Mouse (Mus musculus) intestine, embryonic 14.5 days (tissue): ENCODE measurements at regions not wholly inside any gene's neighbourhood (a gene's known extent, or its start where the extent isn't known, plus 50 kb on each side); places are given as distances from the start of the nearest gene placed in this dataset.

Experiments used
- ATAC-seq: fragments of 200-750 bp; cut with Nextera tagmentation; replicated peaks from 2 replicates; pipeline ENCODE4 v1.8.0; 2017; ENCODE audit warnings: low read depth, moderate number of reproducible peaks, moderate TSS enrichment, moderate library complexity; ENCODE audit not compliant: low FRiP score, low TSS enrichment
- DNase-seq: peaks from one replicate; pipeline ENCODE4 v3.0.0-alpha.2; 2018; ENCODE audit warnings: low spot score
- H3K27ac ChIP-seq: fragments of 300-500 bp; sonication (generic); 2 replicates; pipeline ENCODE4 v1.5.1; 2014; ENCODE audit warnings: low read depth, mild to moderate bottlenecking, control low read depth
- H3K27me3 ChIP-seq: fragments of 300-500 bp; sonication (generic); replicated peaks from 2 replicates; pipeline ENCODE4 v1.6.1; 2014; ENCODE audit warnings: low read length, control low read depth; ENCODE audit not compliant: control insufficient read depth, insufficient read depth
- H3K36me3 ChIP-seq: fragments of 300-500 bp; sonication (generic); 2 replicates; pipeline ENCODE4 v1.6.1; 2014; ENCODE audit warnings: low read length, control low read depth; ENCODE audit not compliant: control insufficient read depth, insufficient read depth
- H3K4me1 ChIP-seq: fragments of 300-500 bp; sonication (generic); replicated peaks from 2 replicates; pipeline ENCODE4 v1.6.1; 2014; ENCODE audit warnings: low read length, control low read depth, mixed read lengths; ENCODE audit not compliant: control insufficient read depth, insufficient read depth
- H3K4me2 ChIP-seq: fragments of 300-500 bp; sonication (generic); 2 replicates; pipeline ENCODE4 v1.6.1; 2014; ENCODE audit warnings: low read length
- H3K4me3 ChIP-seq: fragments of 300-500 bp; sonication (generic); 2 replicates; pipeline ENCODE4 v1.5.1; 2014; ENCODE audit warnings: low read depth, low read length, control low read depth, mixed read lengths
- H3K9ac ChIP-seq: fragments of 300-500 bp; sonication (generic); 2 replicates; pipeline ENCODE4 v1.6.1; 2014; ENCODE audit warnings: mild to moderate bottlenecking, low read length
- H3K9me3 ChIP-seq: fragments of 300-500 bp; sonication (generic); 2 replicates; pipeline ENCODE4 v1.6.1; 2016; ENCODE audit warnings: low read length, control low read depth; ENCODE audit not compliant: control insufficient read depth
- WGBS: fragments of 180-500 bp; shearing (Covaris S2); extraction: QIAGEN DNeasy Blood & Tissue Kit; methylation state at CpG from one replicate; pipeline ENCODE4 v1.1.7; 2014; 5-methylcytosine and 5-hydroxymethylcytosine counted together

DNA sequence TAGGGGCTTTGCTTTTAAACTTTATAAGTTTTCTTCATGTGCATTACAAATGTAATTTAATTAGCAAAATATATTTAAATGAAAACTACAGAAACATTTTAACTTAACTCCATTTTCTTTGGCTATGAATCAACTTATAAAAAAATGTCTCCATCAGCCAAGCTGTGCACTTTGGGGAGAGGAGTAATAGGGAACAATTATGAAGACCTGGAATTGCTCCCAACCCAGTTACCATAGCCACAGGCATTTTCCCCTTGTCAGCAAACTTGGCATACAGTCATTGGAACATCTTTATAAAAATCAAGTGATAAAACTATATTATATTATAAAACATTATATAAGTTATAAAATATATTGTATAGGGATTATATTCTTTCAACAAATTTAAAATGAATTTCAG, 65.0 kb downstream of the Atxn7l3b start:
- Histone ChIP-seq H3K27ac (no peak overlapping the region), H3K27me3 (no peaks in the 10 kb centered on the region), H3K4me3 (no peak overlapping the region), H3K9ac (no peak overlapping the region), H3K9me3 (no peaks in the 10 kb centered on the region), H3K4me1 (no peaks in the 10 kb centered on the region), H3K4me2 (no peak overlapping the region), H3K36me3 (no peaks in the 10 kb centered on the region)
- no peak for DNase-seq
- ATAC-seq = no peak

GRCm38 (mm10) chr10:112863375-112863774, 65.4 kb downstream of the Atxn7l3b start:
- WGBS = 57% methylated on average over 2 of the region's 2 CpGs

GRCm38 (mm10) chr10:112851997-112852396, 76.8 kb downstream of the Atxn7l3b start:
- Histone ChIP-seq H3K4me3 (no peak overlapping the region), H3K27me3 (no peaks in the 10 kb centered on the region), H3K9ac (no peak overlapping the region), H3K4me1 (no peaks in the 10 kb centered on the region), H3K4me2 (no peak overlapping the region), H3K27ac (no peak overlapping the region), H3K36me3 (no peaks in the 10 kb centered on the region), H3K9me3 (no peaks in the 10 kb centered on the region)
- no peak for DNase-seq
- ATAC-seq = no peak
- 63% methylated on average over 1 of the region's 1 CpGs for WGBS

More at GRCm38 (mm10) chr10:112863375-112863774, 65.4 kb downstream of the Atxn7l3b start:
- Histone ChIP-seq H3K4me3 (no peak overlapping the region), H3K4me1 (no peaks in the 10 kb centered on the region), H3K9ac (no peak overlapping the region), H3K9me3 (no peaks in the 10 kb centered on the region), H3K4me2 (no peak overlapping the region), H3K27me3 (no peaks in the 10 kb centered on the region), H3K27ac (no peak overlapping the region), H3K36me3 (no peaks in the 10 kb centered on the region)
- no peak for ATAC-seq
- no peak for DNase-seq

- DNase-seq = no peak
- no peak overlapping the region for H3K4me3 ChIP-seq
- H3K27ac ChIP-seq = no peak overlapping the region
- no peak overlapping the region for H3K9ac ChIP-seq
- H3K4me2 ChIP-seq = no peak overlapping the region
- no peak for ATAC-seq
- H3K9me3 ChIP-seq = no peaks in the 10 kb centered on the region
- WGBS = 74% methylated on average over 1 of the region's 1 CpGs
- H3K4me1 ChIP-seq = no peaks in the 10 kb centered on the region
- H3K36me3 ChIP-seq = no peaks in the 10 kb centered on the region
- H3K27me3 ChIP-seq = no peaks in the 10 kb centered on the region
Measured at GRCm38 (mm10) chr10:112846225-112846624, 82.6 kb downstream of the Atxn7l3b start.

GRCm38 (mm10) chr10:112837400-112838035, 91.3 kb downstream of the Atxn7l3b start:
- no peak overlapping the region for H3K4me2 ChIP-seq
- H3K36me3 ChIP-seq = no peaks in the 10 kb centered on the region
- no peaks in the 10 kb centered on the region for H3K27me3 ChIP-seq
- no peak overlapping the region for H3K9ac ChIP-seq
- ATAC-seq (no peak), DNase-seq (no peak)
- WGBS = 84% methylated on average over 11 of the region's 11 CpGs
- H3K27ac ChIP-seq = no peak overlapping the region
- no peaks in the 10 kb centered on the region for H3K4me1 ChIP-seq
- H3K9me3 ChIP-seq = no peaks in the 10 kb centered on the region
- H3K4me3 ChIP-seq = no peak overlapping the region

DNA sequence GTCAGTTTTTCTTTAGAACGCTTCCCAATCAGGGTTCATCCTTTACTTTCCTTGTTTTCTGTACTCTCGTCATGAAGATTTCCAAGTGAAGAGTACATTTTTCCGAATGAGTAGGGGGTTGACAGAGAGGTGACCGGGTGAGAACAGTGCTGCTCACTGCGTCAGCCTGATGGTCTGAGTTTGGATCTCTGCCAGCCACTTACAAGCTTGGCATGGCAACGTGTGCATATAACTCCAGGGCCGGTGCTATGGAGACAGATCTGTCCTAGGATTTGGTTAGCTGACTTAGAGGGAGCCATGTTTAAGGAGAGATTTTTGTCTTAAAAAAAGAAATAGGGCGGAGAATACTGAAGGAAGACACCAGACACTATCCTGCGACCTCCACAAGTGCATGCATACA, 92.8 kb downstream of the Atxn7l3b start:
- ATAC-seq (no peak), DNase-seq (no peak)
- Histone ChIP-seq H3K4me1 (no peaks in the 10 kb centered on the region), H3K4me3 (no peak overlapping the region), H3K27me3 (no peaks in the 10 kb centered on the region), H3K27ac (no peak overlapping the region), H3K9ac (no peak overlapping the region), H3K36me3 (no peaks in the 10 kb centered on the region), H3K4me2 (no peak overlapping the region), H3K9me3 (no peaks in the 10 kb centered on the region)
- WGBS = 68% methylated on average over 9 of the region's 9 CpGs

DNA sequence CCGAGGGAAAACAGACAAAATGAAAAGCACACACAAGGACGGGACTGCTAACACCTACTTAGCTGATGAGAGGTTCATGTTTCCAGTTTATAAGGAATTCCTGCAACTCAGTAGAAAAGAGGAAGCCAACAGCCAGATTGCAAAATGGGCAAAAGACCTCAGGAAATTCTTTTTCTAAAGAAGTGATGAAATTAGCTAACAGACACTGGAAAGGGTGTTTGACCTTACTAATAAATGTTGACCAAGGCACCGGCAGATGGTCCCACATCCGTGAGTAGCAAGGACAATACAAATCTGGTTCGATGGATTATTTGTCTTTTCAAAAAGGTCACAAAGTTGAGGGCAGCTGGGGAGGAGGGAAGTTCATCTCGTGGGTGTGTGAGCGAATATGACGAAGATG, 93.3 kb downstream of the Atxn7l3b start:
- ATAC-seq (no peak), DNase-seq (no peak)
- Histone ChIP-seq H3K4me3 (no peak overlapping the region), H3K27me3 (no peaks in the 10 kb centered on the region), H3K27ac (no peak overlapping the region), H3K36me3 (no peaks in the 10 kb centered on the region), H3K4me1 (no peaks in the 10 kb centered on the region), H3K4me2 (no peak overlapping the region), H3K9me3 (no peaks in the 10 kb centered on the region), H3K9ac (no peak overlapping the region)
- 57% methylated on average over 8 of the region's 8 CpGs for WGBS

DNA sequence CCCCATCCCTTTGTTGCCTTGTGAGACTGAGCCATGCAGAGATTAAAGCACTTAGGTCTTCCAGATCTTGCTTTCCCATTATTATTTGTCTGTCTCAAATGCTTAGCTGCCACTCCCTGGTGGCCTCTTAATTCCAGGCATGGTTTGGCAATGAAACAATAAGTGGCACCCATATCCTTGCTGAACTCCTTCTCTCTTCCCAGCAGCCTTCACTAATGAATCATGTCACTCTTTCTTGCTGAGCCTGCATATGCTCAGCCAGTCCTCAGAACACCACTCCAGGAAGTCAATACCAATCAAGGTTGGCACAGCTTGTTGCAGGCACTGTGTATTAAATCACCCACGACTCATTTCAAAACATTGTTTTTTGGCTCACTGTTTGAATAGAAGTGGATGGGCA, 118.6 kb downstream of the Atxn7l3b start:
- ATAC-seq (no peak), DNase-seq (no peak)
- 61% methylated on average over 1 of the region's 1 CpGs for WGBS
- no peak overlapping the region for H3K4me3 ChIP-seq
- H3K9me3 ChIP-seq = no peaks in the 10 kb centered on the region
- H3K27me3 ChIP-seq = no peaks in the 10 kb centered on the region
- H3K4me1 ChIP-seq = no peaks in the 10 kb centered on the region
- no peak overlapping the region for H3K27ac ChIP-seq
- H3K36me3 ChIP-seq = no peaks in the 10 kb centered on the region
- H3K4me2 ChIP-seq = no peak overlapping the region
- H3K9ac ChIP-seq = no peak overlapping the region

GRCm38 (mm10) chr10:112803557-112803956, 125.2 kb downstream of the Atxn7l3b start:
- Histone ChIP-seq H3K4me1 (no peaks in the 10 kb centered on the region), H3K27ac (no peak overlapping the region), H3K27me3 (no peaks in the 10 kb centered on the region), H3K9ac (no peak overlapping the region), H3K4me3 (no peak overlapping the region), H3K4me2 (no peak overlapping the region), H3K36me3 (no peaks in the 10 kb centered on the region), H3K9me3 (no peaks in the 10 kb centered on the region)
- WGBS = 42% methylated on average over 6 of the region's 6 CpGs
- DNase-seq (no peak), ATAC-seq (no peak)
